Mouse (Mus musculus): Measurements from ENCODE around the gene Cop1. TPM values are rescaled to one million over a fixed set of nuclear protein-coding genes. Genes with fewer than 3 reads are reported as not detected.
"Not testable (repeated sequence)": the region's sequence is repeated elsewhere in the genome, so short reads cannot be mapped to it uniquely, and the experiment has no call there.

Cop1 gene
- 147 and 148 TPM in 2 replicates for polyA plus RNA-seq (2014; fragmentation: Nextera tagmentation; extraction: Ambion mirVana)

- not testable (repeated sequence) for H3K9me3 ChIP-seq (ENCODE audit: control insufficient read depth, low read length); H3K27me3 ChIP-seq (ENCODE audit: control insufficient read depth, insufficient read depth, low read length); H3K36me3 ChIP-seq (ENCODE audit: control insufficient read depth, insufficient read depth, low read length)
- peak within 1 kb of the TSS; percentile 68 for H3K4me2 ChIP-seq (ENCODE audit: low read depth)
- peak within 1 kb of the TSS; percentile 72 for H3K9ac ChIP-seq (ENCODE audit: low read length)
- H3K4me1 ChIP-seq (ENCODE audit: control insufficient read depth, insufficient read depth, low read length) = peaks cover 10% of the 10 kb centered on the region; the same call in 1 of the 2 replicates
- peak within 1 kb of the TSS; percentile 86 for H3K27ac ChIP-seq (ENCODE audit: low read depth, low read length)
- WGBS = under 1% methylated on average over 76 of the region's 97 CpGs
- peak within 1 kb of the TSS; percentile 50 for H3K4me3 ChIP-seq (ENCODE audit: low read depth, low read length)
- DNase-seq (ENCODE audit: low spot score) = peak; percentile 96
- peak; percentile 96 for ATAC-seq (ENCODE audit: insufficient read depth, low FRiP score, low TSS enrichment)
Observed at GRCm38 (mm10) chr1:159231781-159232571, at the start of gene Cop1. Gene Cop1, plus strand, starts transcription at chr1:159232320.

- H3K4me2 ChIP-seq (ENCODE audit: low read depth) = no peak overlapping the region
- no peaks in the 10 kb centered on the region for H3K36me3 ChIP-seq (ENCODE audit: control insufficient read depth, insufficient read depth, low read length)
- no peak overlapping the region for H3K27ac ChIP-seq (ENCODE audit: low read depth, low read length)
- ATAC-seq (ENCODE audit: insufficient read depth, low FRiP score, low TSS enrichment) (no peak), DNase-seq (ENCODE audit: low spot score) (no peak)
- no peaks in the 10 kb centered on the region for H3K4me1 ChIP-seq (ENCODE audit: control insufficient read depth, insufficient read depth, low read length)
- no peak overlapping the region for H3K9ac ChIP-seq (ENCODE audit: low read length)
- WGBS = 79% methylated on average over 3 of the region's 3 CpGs
- no peaks in the 10 kb centered on the region for H3K27me3 ChIP-seq (ENCODE audit: control insufficient read depth, insufficient read depth, low read length)
- no peak overlapping the region for H3K4me3 ChIP-seq (ENCODE audit: low read depth, low read length)
- H3K9me3 ChIP-seq (ENCODE audit: control insufficient read depth, low read length) = no peaks in the 10 kb centered on the region
Observed at GRCm38 (mm10) chr1:159186741-159187140, 45.4 kb upstream of the Cop1 start.

GRCm38 (mm10) chr1:159198603-159199002 is 33.5 kb upstream of the Cop1 start:
- Histone ChIP-seq H3K9me3 (ENCODE audit: control insufficient read depth, low read length) (no peaks in the 10 kb centered on the region), H3K4me1 (ENCODE audit: control insufficient read depth, insufficient read depth, low read length) (no peaks in the 10 kb centered on the region), H3K27ac (ENCODE audit: low read depth, low read length) (no peak overlapping the region), H3K36me3 (ENCODE audit: control insufficient read depth, insufficient read depth, low read length) (no peaks in the 10 kb centered on the region), H3K4me2 (ENCODE audit: low read depth) (no peak overlapping the region), H3K9ac (ENCODE audit: low read length) (no peak overlapping the region), H3K4me3 (ENCODE audit: low read depth, low read length) (no peak overlapping the region), H3K27me3 (ENCODE audit: control insufficient read depth, insufficient read depth, low read length) (no peaks in the 10 kb centered on the region)
- ATAC-seq (ENCODE audit: insufficient read depth, low FRiP score, low TSS enrichment) (no peak), DNase-seq (ENCODE audit: low spot score) (no peak)
- WGBS = 77% methylated on average over 3 of the region's 3 CpGs

GRCm38 (mm10) chr1:159199606-159200005 is 32.5 kb upstream of the Cop1 start:
- no peak for ATAC-seq (ENCODE audit: insufficient read depth, low FRiP score, low TSS enrichment)
- no peak overlapping the region for H3K27ac ChIP-seq (ENCODE audit: low read depth, low read length)
- no peaks in the 10 kb centered on the region for H3K36me3 ChIP-seq (ENCODE audit: control insufficient read depth, insufficient read depth, low read length)
- H3K4me1 ChIP-seq (ENCODE audit: control insufficient read depth, insufficient read depth, low read length) = no peaks in the 10 kb centered on the region
- H3K27me3 ChIP-seq (ENCODE audit: control insufficient read depth, insufficient read depth, low read length) = no peaks in the 10 kb centered on the region
- DNase-seq (ENCODE audit: low spot score) = no peak
- WGBS = 91% methylated on average over 3 of the region's 3 CpGs
- H3K9me3 ChIP-seq (ENCODE audit: control insufficient read depth, low read length) = no peaks in the 10 kb centered on the region
- no peak overlapping the region for H3K4me2 ChIP-seq (ENCODE audit: low read depth)
- no peak overlapping the region for H3K9ac ChIP-seq (ENCODE audit: low read length)
- no peak overlapping the region for H3K4me3 ChIP-seq (ENCODE audit: low read depth, low read length)

- Histone ChIP-seq H3K27ac (ENCODE audit: low read depth, low read length) (no peak overlapping the region), H3K27me3 (ENCODE audit: control insufficient read depth, insufficient read depth, low read length) (no peaks in the 10 kb centered on the region), H3K36me3 (ENCODE audit: control insufficient read depth, insufficient read depth, low read length) (no peaks in the 10 kb centered on the region), H3K4me1 (ENCODE audit: control insufficient read depth, insufficient read depth, low read length) (no peaks in the 10 kb centered on the region), H3K9me3 (ENCODE audit: control insufficient read depth, low read length) (no peaks in the 10 kb centered on the region), H3K4me2 (ENCODE audit: low read depth) (no peak overlapping the region), H3K4me3 (ENCODE audit: low read depth, low read length) (no peak overlapping the region), H3K9ac (ENCODE audit: low read length) (no peak overlapping the region)
- ATAC-seq (ENCODE audit: insufficient read depth, low FRiP score, low TSS enrichment) = no peak
- no peak for DNase-seq (ENCODE audit: low spot score)
Observed at GRCm38 (mm10) chr1:159201220-159201619, 30.9 kb upstream of the Cop1 start.

GRCm38 (mm10) chr1:159211711-159212110 is 20.4 kb upstream of the Cop1 start:
- H3K4me1 ChIP-seq (ENCODE audit: control insufficient read depth, insufficient read depth, low read length) = no peaks in the 10 kb centered on the region
- DNase-seq (ENCODE audit: low spot score) (no peak), ATAC-seq (ENCODE audit: insufficient read depth, low FRiP score, low TSS enrichment) (no peak)
- WGBS = 80% methylated on average over 4 of the region's 4 CpGs
- H3K4me3 ChIP-seq (ENCODE audit: low read depth, low read length) = no peak overlapping the region
- H3K27me3 ChIP-seq (ENCODE audit: control insufficient read depth, insufficient read depth, low read length) = no peaks in the 10 kb centered on the region
- H3K9me3 ChIP-seq (ENCODE audit: control insufficient read depth, low read length) = no peaks in the 10 kb centered on the region
- no peak overlapping the region for H3K4me2 ChIP-seq (ENCODE audit: low read depth)
- H3K27ac ChIP-seq (ENCODE audit: low read depth, low read length) = no peak overlapping the region
- no peaks in the 10 kb centered on the region for H3K36me3 ChIP-seq (ENCODE audit: control insufficient read depth, insufficient read depth, low read length)
- H3K9ac ChIP-seq (ENCODE audit: low read length) = no peak overlapping the region

GRCm38 (mm10) chr1:159217437-159217836 is 14.7 kb upstream of the Cop1 start:
- Histone ChIP-seq H3K27me3 (ENCODE audit: control insufficient read depth, insufficient read depth, low read length) (no peaks in the 10 kb centered on the region), H3K9ac (ENCODE audit: low read length) (no peak overlapping the region), H3K4me2 (ENCODE audit: low read depth) (no peak overlapping the region), H3K36me3 (ENCODE audit: control insufficient read depth, insufficient read depth, low read length) (no peaks in the 10 kb centered on the region), H3K4me1 (ENCODE audit: control insufficient read depth, insufficient read depth, low read length) (no peaks in the 10 kb centered on the region), H3K27ac (ENCODE audit: low read depth, low read length) (no peak overlapping the region), H3K4me3 (ENCODE audit: low read depth, low read length) (no peak overlapping the region), H3K9me3 (ENCODE audit: control insufficient read depth, low read length) (no peaks in the 10 kb centered on the region)
- ATAC-seq (ENCODE audit: insufficient read depth, low FRiP score, low TSS enrichment) = no peak
- DNase-seq (ENCODE audit: low spot score) = no peak
- WGBS = 93% methylated on average over 4 of the region's 4 CpGs

GRCm38 (mm10) chr1:159222046-159222445 is 10.1 kb upstream of the Cop1 start:
- Histone ChIP-seq H3K9ac (ENCODE audit: low read length) (no peak overlapping the region), H3K4me3 (ENCODE audit: low read depth, low read length) (no peak overlapping the region), H3K27ac (ENCODE audit: low read depth, low read length) (no peak overlapping the region), H3K27me3 (ENCODE audit: control insufficient read depth, insufficient read depth, low read length) (no peaks in the 10 kb centered on the region), H3K9me3 (ENCODE audit: control insufficient read depth, low read length) (no peaks in the 10 kb centered on the region), H3K4me2 (ENCODE audit: low read depth) (no peak overlapping the region), H3K4me1 (ENCODE audit: control insufficient read depth, insufficient read depth, low read length) (no peaks in the 10 kb centered on the region), H3K36me3 (ENCODE audit: control insufficient read depth, insufficient read depth, low read length) (no peaks in the 10 kb centered on the region)
- WGBS = 86% methylated on average over 2 of the region's 2 CpGs
- ATAC-seq (ENCODE audit: insufficient read depth, low FRiP score, low TSS enrichment) (no peak), DNase-seq (ENCODE audit: low spot score) (no peak)

GRCm38 (mm10) chr1:159225064-159225824 is 6.9 kb upstream of the Cop1 start:
- Histone ChIP-seq H3K27me3 (ENCODE audit: control insufficient read depth, insufficient read depth, low read length) (no peaks in the 10 kb centered on the region), H3K9me3 (ENCODE audit: control insufficient read depth, low read length) (no peaks in the 10 kb centered on the region), H3K36me3 (ENCODE audit: control insufficient read depth, insufficient read depth, low read length) (no peaks in the 10 kb centered on the region), H3K4me1 (ENCODE audit: control insufficient read depth, insufficient read depth, low read length) (no peaks in the 10 kb centered on the region), H3K4me3 (ENCODE audit: low read depth, low read length) (no peak overlapping the region), H3K9ac (ENCODE audit: low read length) (no peak overlapping the region), H3K27ac (ENCODE audit: low read depth, low read length) (no peak overlapping the region), H3K4me2 (ENCODE audit: low read depth) (no peak overlapping the region)
- DNase-seq (ENCODE audit: low spot score) (no peak), ATAC-seq (ENCODE audit: insufficient read depth, low FRiP score, low TSS enrichment) (no peak)
- 86% methylated on average over 8 of the region's 8 CpGs for WGBS
